Mouse (Mus musculus) heart, embryonic 13.5 days (tissue): ENCODE measurements around the gene Odc1. TPM values are rescaled to one million over a fixed set of nuclear protein-coding genes. Genes with fewer than 3 reads are reported as not detected.
A peak's percentile ranks its signal among the peaks of the same experiment; 100 is the strongest.

ENCODE experiments used
- ATAC-seq: fragments of 200-750 bp; cut with Nextera tagmentation; 2 replicates; pipeline ENCODE4 v1.8.0; 2017; ENCODE audit warnings: moderate TSS enrichment; ENCODE audit not compliant: insufficient number of reproducible peaks, low FRiP score, low TSS enrichment; ENCODE audit errors: extremely low read depth
- H3K27ac ChIP-seq: fragments of 300-500 bp; sonication (generic); replicated peaks from 2 replicates; pipeline ENCODE4 v1.5.1; 2015; ENCODE audit warnings: moderate library complexity, mild to moderate bottlenecking, inconsistent platforms
- H3K27me3 ChIP-seq: fragments of 300-500 bp; sonication (generic); replicated peaks from 2 replicates; pipeline ENCODE4 v1.6.1; 2015; ENCODE audit warnings: mild to moderate bottlenecking, inconsistent platforms
- H3K36me3 ChIP-seq: fragments of 300-500 bp; sonication (generic); 2 replicates; pipeline ENCODE4 v1.6.1; 2015; ENCODE audit warnings: mild to moderate bottlenecking, inconsistent platforms
- H3K4me1 ChIP-seq: fragments of 300-500 bp; sonication (generic); 2 replicates; pipeline ENCODE4 v1.6.1; 2015; ENCODE audit warnings: inconsistent platforms
- H3K4me2 ChIP-seq: fragments of 300-500 bp; sonication (generic); 2 replicates; pipeline ENCODE4 v1.6.1; 2015; ENCODE audit warnings: inconsistent platforms, mild to moderate bottlenecking, moderate library complexity
- H3K4me3 ChIP-seq: fragments of 300-500 bp; sonication (generic); 2 replicates; pipeline ENCODE4 v1.5.1; 2015; ENCODE audit warnings: moderate library complexity, mild to moderate bottlenecking, inconsistent platforms
- H3K9ac ChIP-seq: fragments of 300-500 bp; sonication (generic); 2 replicates; pipeline ENCODE4 v1.6.1; 2015; ENCODE audit warnings: inconsistent platforms, mild to moderate bottlenecking, moderate library complexity
- H3K9me3 ChIP-seq: fragments of 300-500 bp; sonication (generic); 2 replicates; pipeline ENCODE4 v1.6.1; 2016; ENCODE audit warnings: inconsistent platforms
- WGBS: fragments of 180-500 bp; shearing (Covaris S2); methylation state at CpG from one replicate; pipeline ENCODE4 v1.1.7; 2015; ENCODE audit warnings: mixed read lengths; 5-methylcytosine and 5-hydroxymethylcytosine counted together
- polyA plus RNA-seq: library from polyadenylated mRNA; unstranded; fragments of >200 nt; fragmentation: Nextera tagmentation; extraction: Ambion mirVana; gene quantifications from 2 replicates; pipeline ENCODE4 v1.2.1, GENCODE M21; 2015

Odc1 gene
- 142 and 152 TPM in 2 replicates for polyA plus RNA-seq

GRCm38 (mm10) chr12:17544209-17545106, at the start of gene Odc1:
Gene Odc1, plus strand, starts transcription at chr12:17544794.
- Histone ChIP-seq H3K9ac (peak within 1 kb of the TSS; percentile 95), H3K4me2 (peak within 1 kb of the TSS; percentile 74), H3K27me3 (0 out of 2 replicates have a peak, but pooled peaks cover 7% of the 10 kb centered on the region), H3K4me3 (peak within 1 kb of the TSS; percentile 98), H3K27ac (peak within 1 kb of the TSS; percentile 92), H3K36me3 (peaks cover 29% of the 10 kb centered on the region), H3K9me3 (no peaks in the 10 kb centered on the region), H3K4me1 (peaks cover 19% of the 10 kb centered on the region)
- WGBS = under 1% methylated on average over 88 of the region's 98 CpGs
- ATAC-seq = peak; percentile 92

- H3K4me2 ChIP-seq = no peak overlapping the region
- no peak overlapping the region for H3K9ac ChIP-seq
- peaks cover 21% of the 10 kb centered on the region for H3K4me1 ChIP-seq
- ATAC-seq = no peak
- H3K4me3 ChIP-seq = no peak overlapping the region
- no peak overlapping the region for H3K27ac ChIP-seq
- WGBS = 54% methylated on average over 4 of the region's 4 CpGs
- H3K27me3 ChIP-seq = no peaks in the 10 kb centered on the region
- no peaks in the 10 kb centered on the region for H3K36me3 ChIP-seq
- H3K9me3 ChIP-seq = no peaks in the 10 kb centered on the region
Measured at GRCm38 (mm10) chr12:17494809-17495208, 49.8 kb upstream of the Odc1 start.

DNA sequence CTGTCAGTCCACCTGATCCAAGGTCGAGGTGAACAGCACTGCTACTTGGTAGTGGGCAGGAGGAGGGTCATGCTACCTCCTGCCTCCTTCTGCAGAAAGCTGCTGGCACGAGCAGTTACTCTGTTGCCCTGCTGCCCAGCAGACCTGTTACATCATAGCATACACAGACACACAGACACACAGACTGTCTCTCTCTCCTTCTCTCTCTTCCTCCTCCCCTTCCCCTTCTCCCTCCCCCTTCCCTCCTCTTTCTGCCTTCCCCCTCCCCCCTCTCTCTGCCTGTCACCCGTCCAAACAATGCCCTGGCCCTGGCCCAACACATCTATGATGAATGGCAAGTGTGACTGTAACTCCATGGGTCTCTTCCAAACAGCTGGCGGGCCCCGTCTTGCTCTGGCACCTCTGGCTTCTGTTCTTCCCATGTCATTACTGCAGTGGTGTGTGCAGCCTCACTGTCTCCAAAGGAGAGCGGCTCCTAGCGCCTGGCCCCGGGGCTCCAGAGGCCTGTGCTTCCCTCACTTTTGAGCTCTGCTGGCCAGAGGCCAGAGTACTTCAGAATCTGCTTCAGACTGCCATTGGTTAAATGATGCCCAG, 48.6 kb upstream of the Odc1 start:
- ATAC-seq = peak; percentile 61; the same call in 1 of the 2 replicates
- Histone ChIP-seq H3K4me2 (peak overlapping the region; percentile 47), H3K9me3 (no peaks in the 10 kb centered on the region), H3K36me3 (no peaks in the 10 kb centered on the region), H3K4me3 (0 out of 2 replicates have a peak overlapping the region, but pooled peaks have one; percentile 5), H3K27ac (peak overlapping the region; percentile 33; the same call in 1 of the 2 replicates), H3K4me1 (peaks cover 21% of the 10 kb centered on the region), H3K9ac (peak overlapping the region; percentile 8; the same call in 1 of the 2 replicates), H3K27me3 (no peaks in the 10 kb centered on the region)
- WGBS = 7% methylated on average over 8 of the region's 8 CpGs

DNA sequence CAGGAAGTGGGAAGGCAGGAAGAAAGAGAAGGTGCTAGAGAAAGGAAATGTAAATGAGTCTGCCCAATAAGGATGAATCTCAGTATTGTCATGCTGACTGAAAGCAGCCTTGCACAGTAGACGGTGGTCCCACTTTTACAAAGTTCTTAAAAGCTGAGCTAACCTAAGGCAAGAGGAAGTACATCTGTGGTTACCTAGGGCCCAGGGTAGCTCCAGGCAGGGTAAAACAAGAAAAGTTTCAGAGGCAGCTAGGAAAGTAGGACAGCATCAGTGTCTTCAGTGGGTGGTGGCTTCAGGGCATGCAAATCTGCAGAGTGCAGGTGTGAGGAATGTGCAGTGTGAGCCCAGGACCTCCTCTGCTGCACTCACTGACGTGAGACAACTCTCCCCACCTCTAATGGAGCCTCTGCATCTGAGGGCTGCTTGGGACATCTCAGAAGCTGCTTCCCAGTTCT, 38.9 kb upstream of the Odc1 start:
- Histone ChIP-seq H3K9ac (0 out of 2 replicates have a peak overlapping the region, but pooled peaks have one; percentile 28), H3K27me3 (peaks cover 2% of the 10 kb centered on the region; the same call in 1 of the 2 replicates), H3K4me3 (no peak overlapping the region), H3K27ac (no peak overlapping the region), H3K4me1 (peaks cover 21% of the 10 kb centered on the region), H3K9me3 (no peaks in the 10 kb centered on the region), H3K4me2 (no peak overlapping the region), H3K36me3 (no peaks in the 10 kb centered on the region)
- ATAC-seq = peak; percentile 14; the same call in 1 of the 2 replicates
- 40% methylated on average over 2 of the region's 2 CpGs for WGBS

DNA sequence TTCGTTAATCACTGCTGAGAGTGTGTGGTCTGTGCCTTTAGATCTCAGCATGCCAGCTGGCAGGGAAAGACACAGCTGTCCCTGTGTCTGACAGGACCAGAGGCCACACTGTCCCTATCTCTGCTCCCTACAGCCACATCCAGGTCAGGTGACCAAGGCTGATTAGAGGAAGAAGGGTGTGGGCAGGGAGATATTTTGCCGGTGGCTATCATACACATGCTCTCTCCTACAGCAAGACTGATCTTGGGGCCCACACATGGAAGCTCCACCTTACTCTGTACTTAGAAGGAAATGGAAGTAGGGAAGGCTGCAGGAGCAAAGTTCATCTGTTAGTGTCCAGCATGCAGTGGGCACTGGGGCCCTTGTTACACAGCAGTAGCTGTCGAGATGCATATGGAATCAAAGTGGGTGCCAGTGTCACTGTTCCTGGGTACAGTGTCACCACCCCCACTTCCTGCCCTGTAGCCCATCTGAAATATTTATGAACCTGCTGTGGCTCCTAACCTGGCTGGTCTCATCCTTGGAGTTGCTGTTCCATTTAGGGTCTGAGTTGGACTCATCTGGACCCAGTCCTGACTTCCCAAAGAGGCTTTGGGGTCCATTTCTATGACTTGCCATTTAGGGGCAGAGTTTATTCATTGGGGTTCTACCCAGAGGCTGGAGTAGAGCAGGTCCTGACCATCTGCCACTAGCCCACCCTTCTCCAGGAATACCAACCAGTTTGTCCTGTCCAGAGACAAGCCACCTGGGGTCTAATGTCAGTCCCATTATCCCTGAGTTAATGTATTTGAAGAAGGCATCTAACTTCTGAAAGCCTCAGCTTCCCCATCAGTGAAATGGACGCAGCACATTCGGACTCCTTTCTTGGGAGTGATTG, 38.2 kb upstream of the Odc1 start:
- no peak overlapping the region for H3K4me2 ChIP-seq
- ATAC-seq = peak; percentile 46; the same call in 1 of the 2 replicates
- 47% methylated on average over 5 of the region's 5 CpGs for WGBS

GRCm38 (mm10) chr12:17506994-17507542, 37.5 kb upstream of the Odc1 start:
- no peak overlapping the region for H3K9ac ChIP-seq
- ATAC-seq = no peak
- no peak overlapping the region for H3K4me3 ChIP-seq
- peaks cover 21% of the 10 kb centered on the region for H3K4me1 ChIP-seq
- H3K27ac ChIP-seq = no peak overlapping the region
- no peaks in the 10 kb centered on the region for H3K9me3 ChIP-seq
- peaks cover 2% of the 10 kb centered on the region; the same call in 1 of the 2 replicates for H3K27me3 ChIP-seq
- H3K4me2 ChIP-seq = peak overlapping the region; percentile 35
- WGBS = 25% methylated on average over 13 of the region's 13 CpGs
- H3K36me3 ChIP-seq = no peaks in the 10 kb centered on the region

More for the DNA sequence above, 38.2 kb upstream of the Odc1 start:
- H3K4me3 ChIP-seq = no peak overlapping the region
- 0 out of 2 replicates have a peak overlapping the region, but pooled peaks have one; percentile 28 for H3K9ac ChIP-seq
- no peaks in the 10 kb centered on the region for H3K36me3 ChIP-seq
- H3K27ac ChIP-seq = no peak overlapping the region
- H3K9me3 ChIP-seq = no peaks in the 10 kb centered on the region
- H3K27me3 ChIP-seq = peaks cover 2% of the 10 kb centered on the region; the same call in 1 of the 2 replicates
- peaks cover 21% of the 10 kb centered on the region for H3K4me1 ChIP-seq

DNA sequence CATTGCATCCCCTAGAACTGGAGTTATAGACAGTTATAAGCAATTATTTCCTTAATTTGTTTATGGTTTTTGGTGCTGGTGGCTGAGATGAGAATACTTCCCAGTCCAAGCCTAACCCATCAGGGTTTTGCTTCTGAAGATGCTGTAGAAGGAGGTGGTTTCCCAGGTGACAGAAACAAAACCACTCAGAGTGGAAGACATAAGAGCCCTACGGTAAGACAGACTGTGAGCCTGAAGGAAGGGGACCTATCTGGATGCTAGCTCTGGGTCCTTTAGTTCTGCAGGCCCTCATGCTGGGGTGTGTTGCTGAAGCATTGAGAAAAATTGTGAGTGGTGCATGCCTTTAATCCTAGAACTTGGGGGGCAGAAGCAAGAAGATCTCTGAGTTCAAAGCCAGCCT, 35.3 kb upstream of the Odc1 start:
- Histone ChIP-seq H3K9me3 (no peaks in the 10 kb centered on the region), H3K4me3 (no peak overlapping the region), H3K36me3 (no peaks in the 10 kb centered on the region), H3K9ac (no peak overlapping the region), H3K27me3 (peaks cover 2% of the 10 kb centered on the region; the same call in 1 of the 2 replicates), H3K4me2 (no peak overlapping the region), H3K27ac (no peak overlapping the region), H3K4me1 (peaks cover 21% of the 10 kb centered on the region)
- 82% methylated on average over 1 of the region's 1 CpGs for WGBS
- ATAC-seq = no peak

GRCm38 (mm10) chr12:17510158-17510557, 34.4 kb upstream of the Odc1 start:
- no peak overlapping the region for H3K9ac ChIP-seq
- H3K4me3 ChIP-seq = no peak overlapping the region
- H3K9me3 ChIP-seq = no peaks in the 10 kb centered on the region
- H3K4me2 ChIP-seq = no peak overlapping the region
- H3K27me3 ChIP-seq = no peaks in the 10 kb centered on the region; the same call in 1 of the 2 replicates
- peaks cover 21% of the 10 kb centered on the region for H3K4me1 ChIP-seq
- H3K36me3 ChIP-seq = no peaks in the 10 kb centered on the region
- no peak for ATAC-seq
- H3K27ac ChIP-seq = no peak overlapping the region
- WGBS = 42% methylated on average over 12 of the region's 12 CpGs

DNA sequence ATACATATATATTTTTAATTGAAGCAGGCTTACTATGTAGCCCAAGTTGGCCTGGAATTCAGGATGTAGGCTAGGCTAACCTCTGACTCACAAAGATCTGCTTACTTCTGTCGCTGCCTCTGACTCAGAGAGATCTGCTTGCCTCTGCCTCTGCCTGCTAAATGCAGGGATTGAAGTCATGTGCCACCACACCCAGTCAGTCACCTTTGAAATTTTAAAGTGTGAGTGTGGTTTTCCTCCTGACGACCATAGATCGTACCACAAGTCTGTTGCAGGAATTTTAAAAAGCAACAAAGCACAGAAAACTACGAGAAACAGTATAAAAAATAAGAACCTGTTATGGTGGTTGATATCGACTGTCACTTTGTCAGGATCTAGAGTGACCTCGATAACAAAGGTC, 33.6 kb upstream of the Odc1 start:
- ATAC-seq = no peak
- Histone ChIP-seq H3K4me2 (no peak overlapping the region), H3K27me3 (no peaks in the 10 kb centered on the region; the same call in 1 of the 2 replicates), H3K27ac (no peak overlapping the region), H3K9me3 (no peaks in the 10 kb centered on the region), H3K4me3 (no peak overlapping the region), H3K36me3 (no peaks in the 10 kb centered on the region), H3K4me1 (peaks cover 15% of the 10 kb centered on the region), H3K9ac (no peak overlapping the region)
- 84% methylated on average over 6 of the region's 6 CpGs for WGBS

- no peaks in the 10 kb centered on the region for H3K27me3 ChIP-seq
- no peaks in the 10 kb centered on the region for H3K36me3 ChIP-seq
- no peaks in the 10 kb centered on the region for H3K9me3 ChIP-seq
- no peak overlapping the region for H3K4me2 ChIP-seq
- 0 out of 2 replicates have a peak, but pooled peaks cover 3% of the 10 kb centered on the region for H3K4me1 ChIP-seq
- H3K4me3 ChIP-seq = no peak overlapping the region
- ATAC-seq = no peak
- no peak overlapping the region for H3K9ac ChIP-seq
- no peak overlapping the region for H3K27ac ChIP-seq
- 83% methylated on average over 3 of the region's 3 CpGs for WGBS
Measured at GRCm38 (mm10) chr12:17529180-17529579, 15.4 kb upstream of the Odc1 start.
